Mouse (Mus musculus): Measurements from ENCODE around the gene Prkca. TPM values are rescaled to one million over a fixed set of nuclear protein-coding genes. Genes with fewer than 3 reads are reported as not detected.
A peak's percentile ranks its signal among the peaks of the same experiment; 100 is the strongest.

Prkca gene
- total RNA-seq, 4 experiments from 2014 or later: 201 to 232 (median 220) TPM

DNA sequence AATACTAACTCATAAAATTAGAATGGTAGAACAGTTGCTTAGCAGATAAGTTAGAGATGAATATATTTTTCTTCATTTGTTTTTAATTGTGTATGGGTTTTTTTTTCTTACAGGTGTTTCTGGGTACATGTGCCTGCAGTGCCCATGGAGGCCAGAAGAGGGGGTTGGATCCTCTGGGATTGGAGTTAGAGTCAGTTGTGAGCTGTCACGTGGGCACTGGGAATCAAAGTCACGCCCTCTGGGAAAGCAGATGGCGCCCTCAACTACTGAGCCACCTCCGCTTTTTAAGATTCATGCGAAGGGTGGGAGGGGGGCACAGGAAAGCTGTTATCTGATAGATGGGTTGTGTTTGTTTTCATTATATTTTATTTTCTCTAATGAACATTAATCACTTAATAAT is 131.1 kb downstream of the Prkca start:
- DNase-seq (ENCODE audit: low spot score in 2 of 2): no peak

DNA sequence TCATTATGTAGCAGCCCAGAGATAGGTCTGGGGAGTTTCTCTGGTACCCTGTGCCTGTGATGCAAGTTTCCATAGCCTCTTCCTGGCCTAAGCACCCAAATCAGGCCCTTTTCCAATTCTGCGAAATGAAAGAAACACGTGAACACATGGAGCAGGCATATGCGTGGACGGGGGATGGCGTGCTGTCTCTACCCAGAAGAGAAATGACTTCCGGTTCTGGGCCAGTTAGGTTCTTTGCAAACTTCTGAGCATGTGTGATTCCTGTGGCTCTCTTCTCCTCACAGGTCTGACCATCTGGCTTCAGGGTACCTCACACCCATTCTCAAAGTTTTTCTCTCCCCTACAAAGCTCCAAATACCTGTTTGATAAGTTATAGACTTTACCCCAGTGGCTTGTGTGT is 131.7 kb downstream of the Prkca start:
- DNase-seq (ENCODE audit: low spot score in 2 of 2): no peak

DNA sequence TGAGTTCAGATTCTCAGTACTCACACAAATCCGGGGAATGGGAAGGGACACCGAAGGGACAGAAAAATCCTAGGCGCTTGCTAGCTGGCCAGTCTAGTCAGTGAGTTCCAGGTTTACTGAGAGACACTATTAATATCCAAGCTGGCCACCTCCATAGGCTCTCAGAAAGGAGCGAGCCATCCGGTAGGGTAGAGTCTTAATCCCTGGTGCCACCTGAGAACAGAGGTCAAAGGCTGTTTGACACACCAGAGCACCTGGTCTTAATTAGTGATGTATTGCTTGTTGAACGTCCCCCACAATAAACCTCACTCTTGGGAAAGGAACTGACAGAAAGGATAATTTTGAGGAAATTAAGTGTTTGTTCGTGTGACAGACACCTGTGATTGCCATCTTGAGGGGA is 133.0 kb downstream of the Prkca start:
- DNase-seq (ENCODE audit: low spot score in 2 of 2): no peak

DNA sequence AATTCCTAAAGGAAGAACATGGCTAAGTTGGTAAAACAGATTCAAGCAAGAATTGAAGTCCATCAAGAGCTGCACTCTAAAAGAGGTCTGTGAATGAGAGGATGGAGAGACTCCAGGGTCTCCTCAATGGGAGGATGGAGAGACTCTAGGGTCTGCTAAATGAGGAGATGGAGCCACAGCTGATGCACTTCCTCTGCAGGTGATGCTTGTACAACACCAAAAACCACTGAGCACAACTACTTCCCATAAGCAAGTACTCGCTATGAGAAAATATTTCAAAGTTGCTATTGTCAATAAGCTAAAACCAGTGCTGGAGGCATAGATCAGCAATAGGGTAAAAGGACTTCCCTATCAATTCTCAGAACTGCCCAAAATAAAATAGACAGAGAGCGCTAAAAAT is 137.1 kb downstream of the Prkca start:
- no peak for DNase-seq (ENCODE audit: low spot score in 2 of 2)

DNA sequence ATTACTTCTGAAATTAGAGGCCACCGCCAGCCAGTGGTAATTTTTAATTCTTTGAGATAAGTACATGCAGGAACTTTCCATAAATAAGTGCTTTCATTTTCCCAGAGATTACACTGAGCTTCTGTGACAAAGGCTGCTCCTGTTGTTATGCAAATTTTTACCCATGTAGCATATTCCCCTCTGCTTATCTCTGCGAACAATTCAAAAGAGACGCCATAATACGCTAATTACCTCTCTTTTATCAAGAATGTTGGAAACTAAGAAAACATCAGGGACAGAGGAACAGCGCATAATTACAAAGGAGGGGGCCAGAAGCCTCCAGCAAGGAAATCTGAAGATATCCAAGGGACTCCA is 138.9 kb downstream of the Prkca start:
- no peak for DNase-seq (ENCODE audit: low spot score in 2 of 2)

DNA sequence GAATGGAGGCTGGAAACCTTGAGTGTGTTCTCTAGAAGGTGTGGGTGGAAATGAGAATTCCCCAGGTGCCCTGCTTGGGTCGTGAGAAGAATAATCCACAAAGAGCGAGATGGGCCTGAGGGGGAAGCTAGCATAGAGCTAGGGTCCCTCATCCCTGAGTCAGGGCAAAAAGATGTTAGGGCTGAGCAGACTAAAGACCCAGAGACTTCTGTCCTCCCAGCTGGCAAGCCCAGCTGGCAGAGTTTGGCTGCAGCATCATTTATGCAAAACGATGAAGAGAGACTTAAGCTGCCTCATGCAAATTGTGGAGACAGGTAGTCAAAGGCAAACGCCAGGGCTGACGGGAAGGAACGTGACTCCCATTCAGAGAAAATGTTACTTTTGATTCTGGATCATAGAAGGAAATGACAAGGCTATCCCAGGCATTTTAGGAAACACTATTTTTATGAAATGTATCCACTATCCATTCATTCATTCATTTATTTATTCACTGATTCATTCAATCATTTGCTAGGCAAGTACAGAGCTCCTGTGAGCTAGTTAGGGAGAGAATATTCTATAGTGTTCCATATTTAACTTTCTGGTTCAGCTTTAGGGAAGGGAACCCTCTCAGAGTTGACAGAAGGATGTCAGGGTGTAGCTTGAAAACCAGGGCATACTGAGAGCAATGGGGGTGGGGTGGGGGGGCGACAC is 139.4 kb downstream of the Prkca start:
- peak in 1 of 2 experiments; percentile 29 for DNase-seq (ENCODE audit: low spot score in 2 of 2)

DNA sequence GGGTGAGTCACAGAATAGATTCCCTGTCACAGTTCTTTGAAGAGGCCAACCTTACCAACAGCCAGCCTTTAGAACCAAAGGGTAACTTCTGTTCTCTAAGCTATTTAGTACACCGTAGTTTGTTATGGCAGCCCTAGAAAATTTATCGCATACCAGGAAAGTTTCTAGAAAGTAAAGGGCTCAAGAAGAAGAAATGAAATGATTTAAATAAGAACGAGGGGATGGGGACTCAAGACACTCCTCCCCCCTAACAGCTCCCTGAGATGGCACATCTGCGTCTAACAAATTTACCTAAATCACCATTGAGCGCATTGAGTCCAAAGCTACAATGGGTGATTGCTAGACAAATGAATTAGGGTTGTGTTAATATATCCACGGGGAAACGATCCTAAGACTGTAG is 140.9 kb downstream of the Prkca start:
- DNase-seq (ENCODE audit: low spot score in 2 of 2): no peak

DNA sequence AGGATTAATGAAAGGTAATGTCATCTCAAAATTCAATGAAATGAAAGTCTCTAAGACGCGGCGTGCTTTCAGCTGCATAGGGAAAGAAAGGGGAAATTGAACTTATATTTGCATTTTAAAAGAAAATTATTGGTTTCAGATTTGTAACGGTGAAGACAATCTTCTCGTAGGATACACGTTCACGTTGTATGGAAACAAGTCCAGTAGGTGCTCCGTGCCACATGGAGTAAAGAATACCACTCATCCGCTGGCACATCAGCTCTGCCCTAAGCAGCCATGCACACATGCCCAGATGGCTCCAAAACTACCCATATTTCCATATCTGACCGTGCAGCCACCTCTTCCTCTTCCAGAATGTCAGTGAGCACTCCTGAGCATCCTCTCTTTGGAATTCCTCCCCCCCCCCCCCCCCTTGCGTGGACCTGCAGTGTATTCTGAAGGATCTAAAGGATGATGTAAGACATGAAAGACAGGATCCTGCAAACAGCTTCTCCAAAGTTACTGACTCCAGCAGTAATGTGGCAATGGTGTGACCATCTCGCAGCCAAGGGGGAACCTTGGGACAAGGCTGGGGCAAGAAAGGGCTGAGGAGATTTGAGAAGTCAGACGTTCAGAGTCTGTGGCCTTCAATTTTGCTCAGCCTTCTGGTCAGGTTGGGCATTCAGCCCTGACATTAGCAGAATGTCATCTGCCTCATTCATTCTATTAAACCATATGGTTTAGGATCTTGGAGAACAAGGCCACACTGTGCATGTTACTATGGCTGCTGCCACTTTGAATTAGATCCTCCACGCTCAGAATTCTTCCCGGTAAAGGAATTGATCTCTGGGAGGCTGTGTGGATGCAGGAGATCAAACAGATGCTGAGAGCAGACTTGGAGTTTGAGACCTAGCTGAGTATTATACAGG is 142.8 kb downstream of the Prkca start:
- DNase-seq (ENCODE audit: low spot score in 2 of 2): no peak

DNA sequence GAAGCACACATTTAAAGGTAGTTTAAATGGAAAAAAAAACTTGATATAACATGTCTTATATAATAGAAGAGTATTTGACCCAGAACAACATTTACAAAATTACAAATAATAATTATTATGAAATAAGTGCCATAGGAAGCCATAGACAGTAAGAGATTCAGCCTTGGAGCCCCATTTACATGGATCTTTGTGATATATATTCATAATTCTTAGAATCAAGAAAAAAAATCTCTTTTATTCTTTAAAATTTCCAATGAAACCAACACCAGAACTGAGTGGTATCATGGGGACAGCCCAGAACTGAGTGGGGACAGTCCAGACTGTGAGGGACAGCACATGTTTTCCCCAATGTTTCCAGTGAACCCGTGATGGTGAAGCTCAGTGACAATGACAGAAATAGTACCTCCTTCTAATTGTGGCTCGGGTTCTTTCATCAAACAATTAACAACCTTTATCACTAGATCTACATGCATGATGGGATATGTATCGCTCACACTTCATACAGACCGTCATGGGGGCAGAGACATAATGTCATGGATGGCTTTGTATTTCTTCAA is 144.2 kb downstream of the Prkca start:
- no peak for DNase-seq (ENCODE audit: low spot score in 2 of 2)

DNA sequence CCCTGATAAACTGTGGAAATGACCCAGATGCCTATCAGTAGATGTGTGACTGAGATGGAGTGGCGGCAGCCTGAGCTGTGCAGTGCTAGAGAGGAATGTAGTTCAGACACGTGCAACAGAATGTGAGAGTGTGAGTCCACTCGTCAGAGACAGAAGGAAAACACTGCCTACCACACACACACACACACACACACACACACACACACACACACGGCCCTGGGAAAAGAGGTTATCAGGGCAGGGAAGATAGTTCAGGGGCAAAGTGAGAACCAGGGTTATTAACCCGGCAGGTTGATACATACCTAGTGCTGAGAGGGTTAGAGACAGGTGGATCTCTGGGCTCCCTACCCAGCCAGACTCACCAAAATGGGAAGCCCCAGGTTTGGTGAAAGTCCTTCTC is 145.1 kb downstream of the Prkca start:
- DNase-seq (ENCODE audit: low spot score in 2 of 2): no peak

DNA sequence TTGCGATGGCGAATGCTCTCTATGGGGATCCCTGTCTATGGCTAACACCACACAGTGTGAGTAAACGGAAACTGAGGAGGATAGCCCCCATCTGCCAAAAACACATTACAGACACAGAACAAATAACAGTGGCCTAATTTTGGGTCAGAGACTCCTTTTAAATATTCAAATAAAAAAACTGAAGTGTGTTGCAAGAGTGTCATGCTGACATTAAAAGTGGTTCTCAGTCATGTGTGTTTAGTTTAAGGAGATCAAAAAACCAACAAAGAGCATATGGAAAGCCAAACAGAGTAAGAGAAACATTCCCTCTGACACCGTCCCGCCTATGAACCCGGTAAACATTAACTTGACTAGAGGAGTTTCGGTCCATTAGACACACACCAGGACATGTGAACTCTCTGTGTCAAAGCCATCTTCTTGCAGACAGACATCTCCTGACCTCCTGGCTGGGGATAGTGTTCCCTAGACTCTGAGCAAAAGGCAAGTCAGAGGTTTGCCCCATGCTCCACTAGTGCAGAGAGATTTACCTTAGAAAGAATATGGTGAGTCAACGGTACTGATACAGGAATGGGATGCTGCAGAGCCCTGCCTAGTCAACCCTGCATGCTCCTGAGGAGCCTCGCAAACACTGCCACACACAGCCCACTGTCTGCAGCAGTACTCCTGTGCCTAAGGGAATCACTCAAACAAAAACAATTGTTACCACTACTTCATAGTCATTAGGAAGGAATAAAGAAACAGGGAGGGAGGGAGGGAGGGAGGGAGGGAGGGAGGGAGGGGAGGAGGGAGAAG is 146.1 kb downstream of the Prkca start:
- DNase-seq (ENCODE audit: low spot score in 2 of 2): no peak

DNA sequence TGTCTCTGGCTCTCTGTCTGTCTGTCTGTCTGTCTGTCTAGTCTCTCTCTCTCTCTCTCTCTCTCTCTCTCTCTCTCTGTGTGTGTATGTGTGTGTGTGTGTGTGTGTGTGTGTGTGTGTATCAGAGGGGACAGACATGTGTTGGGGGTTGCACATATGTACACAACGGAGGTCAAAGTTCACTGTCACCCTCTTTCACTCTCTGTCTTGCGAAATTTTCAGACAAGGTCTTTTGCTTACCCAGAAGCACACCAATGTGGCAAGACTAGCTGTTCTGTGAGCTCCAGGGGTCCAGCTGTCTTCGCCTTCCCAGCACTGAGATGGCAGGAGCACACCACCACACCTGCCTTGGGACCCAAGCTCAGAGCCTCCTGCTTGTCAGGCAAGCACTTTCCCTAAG is 146.9 kb downstream of the Prkca start:
- DNase-seq (ENCODE audit: low spot score in 2 of 2): no peak

DNA sequence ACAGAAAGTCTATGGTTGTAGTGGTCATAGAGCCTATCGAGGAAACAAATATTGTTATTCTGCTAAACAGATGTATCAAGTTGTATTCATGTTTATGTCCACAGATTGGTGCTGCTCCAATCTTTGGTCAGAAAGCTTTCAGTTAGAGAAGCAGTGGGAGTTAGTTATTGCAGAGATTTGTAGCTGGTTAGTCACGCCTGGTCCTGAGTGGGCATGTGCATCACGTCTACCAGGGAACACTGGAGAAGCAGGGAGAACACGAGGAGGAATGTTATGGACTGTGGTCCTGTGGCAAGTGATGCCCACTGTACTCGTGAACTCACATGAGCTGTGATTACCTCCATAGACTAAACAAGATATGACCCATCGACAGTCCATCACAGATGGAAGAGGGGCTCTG is 153.4 kb downstream of the Prkca start:
- DNase-seq (ENCODE audit: low spot score in 2 of 2): no peak

DNA sequence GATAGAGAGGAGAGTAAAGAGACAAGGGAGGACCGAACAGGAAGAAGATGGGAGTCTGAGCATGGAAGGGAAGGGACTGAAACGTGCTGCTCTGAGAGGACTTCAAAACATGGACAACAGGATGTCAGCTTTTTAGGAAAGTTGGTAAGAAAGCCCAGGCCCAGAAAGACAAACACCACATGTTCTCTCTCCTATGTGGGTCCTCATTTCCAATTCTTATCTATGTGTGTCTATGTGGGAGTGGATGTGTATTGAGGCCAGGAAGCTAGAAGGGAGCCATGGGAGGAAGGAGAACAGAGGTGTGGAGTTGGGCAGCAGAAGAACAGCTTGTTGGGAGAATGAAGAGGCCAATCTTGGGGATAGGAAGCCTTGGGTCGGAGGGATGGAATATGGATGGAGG is 154.4 kb downstream of the Prkca start:
- DNase-seq (ENCODE audit: low spot score in 2 of 2): no peak

DNA sequence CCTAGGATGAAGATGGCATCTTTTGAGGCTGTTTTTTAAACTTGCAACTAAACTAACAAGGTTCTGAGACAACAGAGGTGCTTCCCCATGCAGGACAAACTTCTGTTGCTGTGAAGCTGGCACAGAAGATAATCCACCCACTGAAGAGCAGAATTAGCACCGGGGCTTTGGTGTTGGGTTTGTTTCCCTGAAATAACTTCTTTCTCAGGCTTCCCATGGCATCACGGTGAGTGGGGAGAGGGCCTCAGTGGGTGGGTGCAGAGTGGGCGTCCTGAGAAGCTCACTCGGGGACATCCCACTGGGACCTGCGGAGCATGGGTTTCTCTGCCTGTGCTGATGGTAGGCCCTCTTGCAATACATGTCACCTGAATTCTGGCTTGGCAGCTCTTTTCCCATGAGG is 161.3 kb downstream of the Prkca start:
- DNase-seq (ENCODE audit: low spot score in 2 of 2): no peak

DNA sequence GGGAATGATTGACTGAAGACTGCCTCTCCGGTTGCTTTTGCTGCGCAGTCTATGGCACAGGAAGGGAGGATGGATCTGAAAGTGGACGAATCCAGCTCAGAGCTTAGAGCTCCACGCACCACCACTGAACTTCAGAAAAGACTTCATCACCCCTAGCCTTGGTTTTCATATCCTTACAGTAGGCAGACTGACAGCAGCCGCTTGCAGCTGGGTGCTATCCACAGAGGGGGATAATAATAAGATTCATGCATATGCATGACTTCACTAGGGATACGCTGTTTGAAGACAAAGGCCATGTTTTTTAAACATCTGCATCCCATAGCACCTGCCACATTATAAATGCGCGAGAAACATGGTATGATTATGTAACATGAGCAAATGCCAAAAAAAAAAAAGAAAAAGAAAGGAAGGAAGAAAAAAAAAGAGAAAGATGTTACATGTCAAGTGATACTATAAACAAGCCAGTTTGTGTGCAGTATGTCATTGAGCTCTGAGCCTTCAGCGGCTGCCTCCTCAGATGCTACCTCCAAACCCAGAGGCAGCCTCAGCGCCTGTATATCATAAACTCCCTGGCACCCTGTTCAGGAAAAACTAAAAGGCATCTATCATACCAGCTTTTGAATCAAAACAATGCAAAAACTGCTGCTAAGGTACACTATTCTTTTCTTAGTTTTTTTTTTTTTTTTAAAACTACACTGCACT is 162.6 kb downstream of the Prkca start:
- DNase-seq (ENCODE audit: low spot score in 2 of 2): no peak

DNA sequence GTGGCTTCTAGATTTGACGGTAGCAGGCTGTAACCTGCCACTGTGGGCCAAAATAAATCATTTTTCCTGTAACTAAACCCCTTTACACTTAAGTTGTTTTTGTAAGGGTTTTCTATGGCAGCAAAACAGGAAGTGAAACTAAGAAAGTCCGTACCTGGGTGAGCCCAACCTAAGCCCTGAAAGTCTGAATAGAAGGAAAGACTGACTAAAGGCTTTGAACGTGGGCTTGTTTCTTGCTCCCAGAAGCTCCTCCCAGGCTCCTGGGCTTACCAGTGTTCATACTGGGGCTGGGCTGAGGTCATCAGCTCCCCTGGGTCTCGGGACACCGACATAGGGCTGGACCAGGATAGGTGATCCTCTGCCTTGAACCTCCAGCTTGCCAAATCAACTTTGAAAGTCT is 164.9 kb downstream of the Prkca start:
- DNase-seq (ENCODE audit: low spot score in 2 of 2): no peak

DNA sequence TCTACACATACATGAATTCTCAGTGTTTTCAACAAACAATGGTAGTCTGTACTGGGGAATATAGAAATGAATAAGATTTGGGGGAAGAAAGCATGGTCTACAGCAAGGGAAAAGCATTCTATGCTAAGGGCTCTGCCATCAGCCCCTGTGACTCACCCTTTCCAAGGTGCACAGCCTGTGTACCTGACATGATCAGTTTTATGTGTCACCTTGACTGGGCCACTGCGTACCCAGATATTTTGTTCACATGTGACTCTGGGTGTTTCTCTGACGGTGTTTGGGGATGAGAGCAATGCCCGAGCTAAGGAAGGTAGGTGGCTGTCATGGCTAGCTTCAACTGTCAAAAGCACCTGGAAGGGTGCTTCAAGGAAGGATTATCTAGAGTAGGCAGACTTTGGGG is 165.5 kb downstream of the Prkca start:
- DNase-seq (ENCODE audit: low spot score in 2 of 2): no peak

DNA sequence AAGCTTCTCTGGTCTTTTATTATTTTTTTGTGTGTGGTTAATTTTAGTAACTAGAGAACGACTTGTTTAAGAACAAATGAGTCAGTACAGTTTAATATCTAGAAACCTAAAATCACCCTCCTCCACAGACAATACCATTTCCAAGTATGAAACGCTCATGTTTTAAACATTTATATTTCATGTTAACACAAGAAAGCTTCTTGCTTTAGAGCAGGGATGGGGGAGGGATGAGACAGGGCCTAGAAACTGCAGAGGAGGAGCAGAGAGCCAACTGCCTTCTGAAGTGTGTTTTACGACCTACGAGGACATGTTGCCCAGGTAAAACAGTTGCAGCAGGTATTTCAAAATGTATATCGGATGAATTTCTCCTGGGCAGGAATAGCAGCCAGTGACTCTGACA is 167.0 kb downstream of the Prkca start:
- no peak for DNase-seq (ENCODE audit: low spot score in 2 of 2)

DNA sequence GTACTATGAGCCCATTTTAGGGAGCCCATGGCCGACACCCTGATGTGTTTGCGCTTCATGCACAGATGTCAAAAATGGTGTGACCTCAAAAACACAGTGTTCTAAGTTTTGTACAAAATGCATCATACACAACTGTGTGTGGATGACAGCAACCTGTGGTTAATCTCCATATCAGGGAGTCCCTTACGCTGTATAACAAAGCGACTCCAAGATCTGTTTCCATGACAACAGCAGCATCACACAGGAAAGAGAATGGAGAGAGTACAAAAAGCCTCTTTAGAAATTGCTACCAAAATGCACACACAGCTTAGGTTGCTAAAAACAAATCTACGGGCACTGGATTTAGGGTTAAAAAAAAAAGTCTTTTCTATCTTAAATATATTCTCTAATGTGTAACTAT is 171.8 kb downstream of the Prkca start:
- no peak for DNase-seq (ENCODE audit: low spot score in 2 of 2)

DNA sequence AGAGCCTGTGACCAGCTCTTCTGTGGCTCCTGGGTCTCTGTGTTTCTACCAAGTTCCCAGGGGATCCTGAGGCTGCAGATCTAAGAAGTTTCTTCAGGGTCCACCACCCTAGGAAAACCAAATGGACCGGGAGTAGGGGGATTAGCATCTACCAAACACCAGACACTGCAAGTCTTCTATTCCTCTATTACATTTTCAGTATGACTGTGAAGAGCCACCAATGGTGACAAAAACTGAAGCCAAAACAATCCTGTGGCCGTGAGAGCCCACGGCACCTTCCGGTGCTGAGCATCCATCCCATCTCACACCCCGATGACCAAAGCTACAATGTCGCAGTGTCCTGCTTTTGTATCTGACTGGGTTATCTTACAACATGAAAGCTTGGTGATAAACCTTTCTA is 172.5 kb downstream of the Prkca start:
- DNase-seq (ENCODE audit: low spot score in 2 of 2): no peak
